Mouse (Mus musculus) kidney, embryonic 14.5 days (tissue): Measurements from ENCODE around the gene A030003K21Rik. TPM values are rescaled to one million over a fixed set of nuclear protein-coding genes. Genes with fewer than 3 reads are reported as not detected.
"Not testable (repeated sequence)": the region's sequence is repeated elsewhere in the genome, so short reads cannot be mapped to it uniquely, and the experiment has no call there.

Experiments used
- ATAC-seq: fragments of 200-750 bp; cut with Nextera tagmentation; 2 replicates; pipeline ENCODE4 v1.8.0; 2017; ENCODE audit warnings: moderate number of reproducible peaks, mild to moderate bottlenecking, moderate TSS enrichment, moderate library complexity; ENCODE audit not compliant: low FRiP score, low TSS enrichment
- H3K27ac ChIP-seq: fragments of 300-500 bp; sonication (generic); 2 replicates; pipeline ENCODE4 v1.5.1; 2014; ENCODE audit warnings: low read depth, mild to moderate bottlenecking, low read length, moderate library complexity, mixed read lengths
- H3K27me3 ChIP-seq: fragments of 300-500 bp; sonication (generic); 2 replicates; pipeline ENCODE4 v1.6.1; 2014; ENCODE audit warnings: mild to moderate bottlenecking, low read length; ENCODE audit not compliant: control insufficient read depth, insufficient read depth
- H3K36me3 ChIP-seq: fragments of 300-500 bp; sonication (generic); 2 replicates; pipeline ENCODE4 v1.6.1; 2014; ENCODE audit warnings: low read length, mixed read lengths; ENCODE audit not compliant: control insufficient read depth, insufficient read depth
- H3K4me1 ChIP-seq: fragments of 300-500 bp; sonication (generic); 2 replicates; pipeline ENCODE4 v1.6.1; 2014; ENCODE audit warnings: low read length, mixed read lengths; ENCODE audit not compliant: control insufficient read depth, insufficient read depth
- H3K4me2 ChIP-seq: fragments of 300-500 bp; sonication (generic); replicated peaks from 2 replicates; pipeline ENCODE4 v1.6.1; 2014; ENCODE audit warnings: low read depth, mild to moderate bottlenecking, low read length
- H3K4me3 ChIP-seq: fragments of 300-500 bp; sonication (generic); 2 replicates; pipeline ENCODE4 v1.5.1; 2014; ENCODE audit warnings: mild to moderate bottlenecking, low read length
- H3K9ac ChIP-seq: fragments of 300-500 bp; sonication (generic); 2 replicates; pipeline ENCODE4 v1.6.1; 2014; ENCODE audit warnings: low read depth, mild to moderate bottlenecking, low read length, moderate library complexity
- H3K9me3 ChIP-seq: fragments of 300-500 bp; sonication (generic); 2 replicates; pipeline ENCODE4 v1.6.1; 2016; ENCODE audit warnings: low read length; ENCODE audit not compliant: control insufficient read depth
- WGBS: fragments of 180-500 bp; shearing (Covaris S2); extraction: QIAGEN DNeasy Blood & Tissue Kit; methylation state at CpG from one replicate; pipeline ENCODE4 v1.1.7; 2014; 5-methylcytosine and 5-hydroxymethylcytosine counted together
- polyA plus RNA-seq: library from polyadenylated mRNA; unstranded; fragments of >200 nt; fragmentation: Nextera tagmentation; extraction: Ambion mirVana; gene quantifications from 2 replicates; pipeline ENCODE4 v1.2.1, GENCODE M21; 2014

The A030003K21Rik gene
- polyA plus RNA-seq, 1 experiment from 2014 or later = not detected

DNA sequence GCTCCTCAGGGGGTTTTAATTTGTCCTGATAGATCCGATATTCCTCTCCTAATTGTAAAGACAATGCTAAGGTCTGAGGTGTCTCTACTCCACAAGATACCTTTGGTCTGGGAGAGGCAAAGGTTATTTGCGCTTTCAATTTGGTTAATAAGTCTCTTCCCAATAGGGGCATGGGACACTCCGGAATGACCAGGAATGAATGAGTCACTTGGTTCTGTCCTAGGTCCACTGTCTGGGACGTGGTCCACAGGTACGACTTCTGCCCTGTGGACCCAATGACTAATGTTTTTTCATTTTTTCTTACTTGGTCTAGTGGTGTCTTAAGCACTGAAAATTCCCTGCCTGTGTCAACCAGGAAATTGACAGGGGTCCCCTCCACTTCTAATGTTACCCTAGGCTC is 4.5 kb downstream of the A030003K21Rik start:
- no peaks in the 10 kb centered on the region for H3K4me1 ChIP-seq
- ATAC-seq = no peak
- WGBS = 93% methylated on average over 5 of the region's 5 CpGs

DNA sequence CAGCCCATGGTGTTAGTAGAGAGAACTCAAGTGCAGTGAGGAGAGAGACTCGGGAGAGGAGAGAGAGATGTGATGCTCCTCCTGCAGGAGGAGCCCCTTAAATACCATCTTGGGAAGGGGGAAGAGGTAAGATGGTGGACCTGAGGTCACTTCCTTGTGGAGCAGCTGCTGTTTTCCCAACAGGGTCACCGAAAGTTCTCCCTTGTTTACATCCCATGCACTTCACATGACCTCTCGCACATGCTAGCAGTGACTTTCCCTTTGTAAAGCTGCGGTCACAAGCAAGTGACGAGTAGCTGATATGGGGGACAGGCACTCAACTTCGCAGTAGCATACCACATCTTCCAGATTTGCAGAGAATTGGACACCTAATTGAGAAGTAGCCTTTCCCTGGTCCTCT is 11.9 kb downstream of the A030003K21Rik start, which contains the start of gene Gm6217:
Gene Gm6217, minus strand, starts transcription at position 74 of the 400 bp plus-strand sequence.
- H3K27ac ChIP-seq, H3K4me2 ChIP-seq, H3K9me3 ChIP-seq, H3K4me1 ChIP-seq, H3K4me3 ChIP-seq, H3K27me3 ChIP-seq, H3K9ac ChIP-seq, ATAC-seq, H3K36me3 ChIP-seq: not testable (repeated sequence)
- no CpG with 5 or more reads among the region's 6 CpGs for WGBS

More for the DNA sequence above, 4.5 kb downstream of the A030003K21Rik start:
- Histone ChIP-seq H3K4me2 (no peak overlapping the region), H3K9me3 (no peaks in the 10 kb centered on the region; the same call in none of the 2 replicates), H3K9ac (no peak overlapping the region), H3K27me3 (no peaks in the 10 kb centered on the region), H3K4me3 (no peak overlapping the region), H3K27ac (no peak overlapping the region), H3K36me3 (no peaks in the 10 kb centered on the region)

DNA sequence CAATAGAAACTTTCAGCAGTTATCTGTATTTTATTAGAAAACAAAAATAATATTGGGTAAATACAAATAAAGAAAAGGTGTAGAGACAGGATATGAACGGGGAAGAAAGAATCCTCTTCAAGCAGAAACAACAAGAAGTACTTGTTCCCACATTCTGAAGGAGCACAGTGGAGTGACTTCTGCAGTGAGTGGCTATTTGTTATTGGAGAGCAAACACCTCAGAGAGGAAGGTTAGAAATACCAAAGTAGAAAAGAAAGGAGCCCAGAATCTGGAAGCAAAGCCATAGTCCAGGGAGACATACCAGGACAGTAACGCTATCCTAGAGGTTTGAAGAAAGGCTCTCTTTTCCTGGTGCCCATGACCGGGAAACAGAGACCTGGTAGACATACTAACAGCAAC is 12.6 kb downstream of the A030003K21Rik start:
- not testable (repeated sequence) for H3K36me3 ChIP-seq, H3K27me3 ChIP-seq, H3K27ac ChIP-seq, H3K9me3 ChIP-seq, H3K4me2 ChIP-seq, ATAC-seq, H3K4me3 ChIP-seq, H3K9ac ChIP-seq, H3K4me1 ChIP-seq
- WGBS = 96% methylated on average over 3 of the region's 3 CpGs

DNA sequence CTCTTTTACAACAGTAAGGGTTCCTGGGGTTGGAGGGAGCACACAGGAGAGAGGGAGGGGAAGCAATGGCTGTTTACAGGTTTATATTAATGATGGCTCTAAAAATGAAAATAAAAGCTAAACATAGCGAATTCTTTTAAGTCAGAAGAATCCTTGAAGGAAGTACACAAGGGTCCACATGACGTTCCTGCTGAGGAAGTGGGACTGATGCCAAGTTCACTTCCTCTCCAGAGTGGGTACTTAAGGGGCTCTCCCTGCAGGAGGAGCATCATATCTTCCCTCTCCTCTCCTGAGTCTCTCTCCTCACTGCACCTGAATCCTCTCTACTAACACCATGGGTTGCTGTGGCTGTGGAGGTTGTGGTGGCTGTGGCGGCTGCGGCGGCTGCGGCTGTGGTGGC is 18.5 kb downstream of the A030003K21Rik start, which contains the start of gene A030014E15Rik:
Gene A030014E15Rik, plus strand, starts transcription at position 268 of the 400 bp plus-strand sequence.
- Histone ChIP-seq H3K4me2 (no peak within 1 kb of the TSS), H3K9ac (no peak within 1 kb of the TSS), H3K36me3 (no peaks in the 10 kb centered on the region), H3K27me3 (no peaks in the 10 kb centered on the region), H3K4me3 (no peak within 1 kb of the TSS), H3K27ac (no peak within 1 kb of the TSS), H3K4me1 (no peaks in the 10 kb centered on the region), H3K9me3 (no peaks in the 10 kb centered on the region)
- no peak for ATAC-seq
- 87% methylated on average over 6 of the region's 6 CpGs for WGBS

DNA sequence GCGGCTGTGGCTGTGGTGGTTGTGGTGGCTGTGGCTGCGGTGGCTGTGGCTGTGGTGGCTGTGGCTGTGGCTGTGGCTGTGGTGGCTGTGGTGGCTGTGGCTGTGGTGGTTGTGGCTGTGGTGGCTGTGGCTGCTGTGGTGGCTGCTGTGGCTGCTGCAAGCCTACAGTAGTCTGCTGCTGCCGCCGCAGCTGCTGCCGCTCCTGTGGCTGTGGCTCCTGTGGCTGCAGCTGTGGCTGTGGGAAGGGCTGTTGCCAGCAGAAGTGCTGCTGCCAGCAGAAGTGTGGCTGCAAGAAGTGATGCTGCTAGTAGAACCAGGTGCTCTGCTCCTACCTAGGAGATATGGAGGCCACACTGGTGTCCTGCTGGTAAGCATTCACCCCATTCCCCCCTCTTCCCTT is 29.8 kb downstream of the A030003K21Rik start:
- not testable (repeated sequence) for H3K27ac ChIP-seq, ATAC-seq, H3K36me3 ChIP-seq, H3K27me3 ChIP-seq, H3K9me3 ChIP-seq, H3K4me1 ChIP-seq, H3K4me3 ChIP-seq, H3K4me2 ChIP-seq, H3K9ac ChIP-seq
- 100% methylated on average over 4 of the region's 5 CpGs for WGBS

DNA sequence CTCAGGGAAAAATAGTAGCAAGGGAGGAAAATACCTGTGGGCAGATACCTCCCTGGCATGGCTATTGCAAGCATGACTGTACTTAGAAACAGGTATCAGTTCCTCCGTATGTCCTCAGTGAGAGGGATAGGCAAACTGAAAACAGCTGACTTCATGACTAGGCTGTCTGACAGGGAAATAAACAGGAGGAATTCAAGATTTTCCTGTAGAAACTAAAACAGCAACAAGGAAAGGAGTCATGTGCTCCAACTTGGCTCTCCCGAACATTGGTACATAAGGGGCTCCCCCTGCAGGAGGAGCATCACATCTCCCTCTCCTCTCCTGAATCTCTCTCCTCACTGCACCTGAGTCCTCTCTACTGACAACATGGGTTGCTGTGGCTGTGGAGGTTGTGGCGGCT is 30.2 kb downstream of the A030003K21Rik start, which contains the start of gene A030005L19Rik:
Gene A030005L19Rik, plus strand, starts transcription at position 301 of the 400 bp plus-strand sequence.
- Histone ChIP-seq H3K4me1 (no peaks in the 10 kb centered on the region), H3K4me2 (no peak within 1 kb of the TSS), H3K36me3 (no peaks in the 10 kb centered on the region), H3K9me3 (no peaks in the 10 kb centered on the region), H3K27me3 (no peaks in the 10 kb centered on the region), H3K9ac (no peak within 1 kb of the TSS), H3K27ac (no peak within 1 kb of the TSS), H3K4me3 (no peak within 1 kb of the TSS)
- ATAC-seq = no peak
- WGBS = 78% methylated on average over 3 of the region's 3 CpGs

DNA sequence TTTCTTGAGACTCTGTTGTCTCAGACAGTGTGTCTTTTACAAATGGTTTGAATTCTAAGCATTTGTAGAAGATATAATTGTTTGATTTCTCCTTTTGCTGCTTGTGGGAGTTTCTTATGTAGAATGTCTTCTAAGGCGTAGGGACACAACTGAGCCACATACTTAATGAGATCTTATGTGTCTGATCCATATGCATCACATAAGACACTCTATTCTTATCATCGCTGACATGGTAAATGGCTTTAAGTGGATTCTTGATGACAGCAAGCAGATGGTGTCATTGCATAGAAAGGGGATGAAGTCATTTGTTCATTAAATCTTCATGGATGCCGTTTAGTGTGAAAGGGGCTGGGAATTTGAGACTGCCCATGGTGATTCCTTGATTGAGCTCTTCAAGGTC is 37.3 kb downstream of the A030003K21Rik start:
- no peak for ATAC-seq
- WGBS = 83% methylated on average over 3 of the region's 3 CpGs
- Histone ChIP-seq H3K4me3 (no peak overlapping the region), H3K4me2 (no peak overlapping the region), H3K36me3 (peaks cover 16% of the 10 kb centered on the region; the same call in 1 of the 2 replicates), H3K4me1 (no peaks in the 10 kb centered on the region), H3K9ac (no peak overlapping the region), H3K27ac (no peak overlapping the region), H3K9me3 (no peaks in the 10 kb centered on the region), H3K27me3 (no peaks in the 10 kb centered on the region)

DNA sequence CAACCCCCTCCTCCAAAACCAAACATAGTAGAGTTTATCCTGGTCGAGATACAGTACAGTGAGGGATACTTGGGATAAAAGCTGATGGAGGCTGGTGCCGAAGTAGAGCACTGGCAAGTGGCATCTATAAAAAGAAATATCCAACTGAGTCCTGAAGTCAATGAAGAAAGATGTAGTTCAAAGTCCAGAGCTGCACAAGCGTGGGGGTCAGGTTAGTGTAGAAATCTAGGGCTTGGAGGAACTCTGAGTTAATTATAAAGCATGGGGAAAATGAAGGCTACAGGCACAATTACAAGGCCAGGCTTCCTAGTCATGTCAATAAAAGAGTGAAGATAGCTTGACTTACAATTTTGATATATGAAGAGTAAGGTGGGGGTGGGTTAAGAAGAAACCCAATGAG is 42.0 kb downstream of the A030003K21Rik start:
- Histone ChIP-seq H3K4me1 (no peaks in the 10 kb centered on the region), H3K27me3 (no peaks in the 10 kb centered on the region), H3K36me3 (peaks cover 37% of the 10 kb centered on the region), H3K9ac (no peak overlapping the region), H3K4me2 (no peak overlapping the region), H3K9me3 (no peaks in the 10 kb centered on the region), H3K27ac (no peak overlapping the region), H3K4me3 (no peak overlapping the region)
- no peak for ATAC-seq
- WGBS = 95% methylated on average over 3 of the region's 3 CpGs

DNA sequence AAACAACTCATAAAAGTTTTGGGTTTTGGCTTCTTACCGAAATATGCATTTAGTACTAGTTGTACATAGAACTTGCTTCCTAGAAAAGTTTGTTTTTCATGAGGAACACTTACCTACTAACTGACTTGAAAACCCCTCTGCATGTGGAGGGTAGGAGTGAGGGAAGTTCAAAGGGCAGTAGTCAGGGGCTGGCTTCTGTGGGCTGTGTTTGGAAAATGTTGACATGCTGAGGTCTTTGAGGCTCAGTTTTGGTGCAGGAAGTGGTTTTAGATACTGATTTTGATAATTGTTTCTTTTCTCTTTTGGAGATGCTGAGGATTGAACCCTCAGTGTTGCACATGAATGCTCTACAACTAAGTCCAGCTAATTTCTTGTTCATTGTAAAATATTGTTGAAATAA is 42.6 kb downstream of the A030003K21Rik start:
- 96% methylated on average over 1 of the region's 1 CpGs for WGBS

More for the DNA sequence above, 42.6 kb downstream of the A030003K21Rik start:
- no peaks in the 10 kb centered on the region for H3K27me3 ChIP-seq
- no peaks in the 10 kb centered on the region for H3K4me1 ChIP-seq
- ATAC-seq = no peak
- peaks cover 38% of the 10 kb centered on the region for H3K36me3 ChIP-seq
- no peak overlapping the region for H3K9ac ChIP-seq
- H3K27ac ChIP-seq = no peak overlapping the region
- no peak overlapping the region for H3K4me3 ChIP-seq
- H3K4me2 ChIP-seq = no peak overlapping the region
- H3K9me3 ChIP-seq = no peaks in the 10 kb centered on the region
